Mouse (Mus musculus) intestine, postnatal 0 days (tissue): ENCODE measurements around the gene Ylpm1. TPM values are rescaled to one million over a fixed set of nuclear protein-coding genes. Genes with fewer than 3 reads are reported as not detected.

ENCODE experiments used
- ATAC-seq: fragments of 200-750 bp; cut with Nextera tagmentation; 2 replicates; pipeline ENCODE4 v1.8.0; 2017; ENCODE audit warnings: mild to moderate bottlenecking, moderate TSS enrichment, moderate library complexity
- H3K27ac ChIP-seq: fragments of 300-500 bp; sonication (generic); 2 replicates; pipeline ENCODE4 v1.5.1; 2014; ENCODE audit warnings: mild to moderate bottlenecking, low read depth, low read length, moderate library complexity
- H3K27me3 ChIP-seq: fragments of 300-500 bp; sonication (generic); replicated peaks from 2 replicates; pipeline ENCODE4 v1.6.1; 2014; ENCODE audit warnings: low read length, mixed read lengths; ENCODE audit not compliant: control insufficient read depth, insufficient read depth
- H3K36me3 ChIP-seq: fragments of 300-500 bp; sonication (generic); 2 replicates; pipeline ENCODE4 v1.6.1; 2014; ENCODE audit warnings: mild to moderate bottlenecking, moderate library complexity; ENCODE audit not compliant: control insufficient read depth, insufficient read depth
- H3K4me1 ChIP-seq: fragments of 300-500 bp; sonication (generic); replicated peaks from 2 replicates; pipeline ENCODE4 v1.6.1; 2014; ENCODE audit warnings: antibody characterized with exemption, low read length, mixed read lengths; ENCODE audit not compliant: control insufficient read depth, insufficient read depth
- H3K4me2 ChIP-seq: fragments of 300-500 bp; sonication (generic); replicated peaks from 2 replicates; pipeline ENCODE4 v1.6.1; 2014; ENCODE audit warnings: low read depth, mild to moderate bottlenecking, moderate library complexity
- H3K4me3 ChIP-seq: fragments of 300-500 bp; sonication (generic); 2 replicates; pipeline ENCODE4 v1.5.1; 2014; ENCODE audit warnings: low read depth, low read length
- H3K9ac ChIP-seq: fragments of 300-500 bp; sonication (generic); 2 replicates; pipeline ENCODE4 v1.6.1; 2014; ENCODE audit warnings: mild to moderate bottlenecking, low read depth, low read length
- H3K9me3 ChIP-seq: fragments of 300-500 bp; sonication (generic); 2 replicates; pipeline ENCODE4 v1.6.1; 2016; ENCODE audit warnings: mixed run types; ENCODE audit not compliant: control insufficient read depth
- CTCF ChIP-seq: sonication (generic); IDR thresholded peaks from 2 replicates; pipeline ENCODE4 v1.5.1; 2016; ENCODE audit warnings: low read depth, mild to moderate bottlenecking, control low read depth, antibody characterized with exemption, moderate library complexity
- WGBS: fragments of 180-500 bp; shearing (Covaris S2); extraction: QIAGEN DNeasy Blood & Tissue Kit; methylation state at CpG from one replicate; pipeline ENCODE4 v1.1.7; 2014; 5-methylcytosine and 5-hydroxymethylcytosine counted together
- polyA plus RNA-seq: library from polyadenylated mRNA; unstranded; fragments of >200 nt; fragmentation: Nextera tagmentation; extraction: Ambion mirVana; gene quantifications from 2 replicates; pipeline ENCODE4 v1.2.1, GENCODE M21; 2015

Gene Ylpm1
- polyA plus RNA-seq, 1 experiment from 2014 or later, result 12.8 TPM

GRCm38 (mm10) chr12:84956317-84956716, 39.8 kb upstream of the Ylpm1 start:
- Histone ChIP-seq H3K4me2 (no peak overlapping the region), H3K9ac (no peak overlapping the region), H3K27me3 (no peaks in the 10 kb centered on the region), H3K27ac (no peak overlapping the region), H3K4me1 (no peaks in the 10 kb centered on the region), H3K36me3 (peaks cover 4% of the 10 kb centered on the region), H3K4me3 (no peak overlapping the region), H3K9me3 (no peaks in the 10 kb centered on the region)
- ATAC-seq, result no peak
- TF ChIP-seq CTCF, result no peak
- WGBS, result 95% methylated on average over 3 of the region's 3 CpGs

- ATAC-seq, result no peak
- no peaks in the 10 kb centered on the region for H3K4me1 ChIP-seq
- H3K27me3 ChIP-seq, result no peaks in the 10 kb centered on the region
- H3K4me2 ChIP-seq, result no peak overlapping the region
- H3K27ac ChIP-seq, result no peak overlapping the region
- 72% methylated on average over 1 of the region's 1 CpGs for WGBS
- peaks cover 4% of the 10 kb centered on the region for H3K36me3 ChIP-seq
- H3K9me3 ChIP-seq, result no peaks in the 10 kb centered on the region
- no peak overlapping the region for H3K4me3 ChIP-seq
- H3K9ac ChIP-seq, result no peak overlapping the region
- TF ChIP-seq CTCF, result no peak
These were observed 37.2 kb upstream of the Ylpm1 start for GRCm38 (mm10) chr12:84958794-84959356.

GRCm38 (mm10) chr12:84962606-84963005, 33.5 kb upstream of the Ylpm1 start:
- no peak for TF ChIP-seq CTCF
- Histone ChIP-seq H3K27me3 (no peaks in the 10 kb centered on the region), H3K9ac (no peak overlapping the region), H3K9me3 (no peaks in the 10 kb centered on the region), H3K4me2 (no peak overlapping the region), H3K4me1 (no peaks in the 10 kb centered on the region), H3K36me3 (peaks cover 9% of the 10 kb centered on the region), H3K27ac (no peak overlapping the region), H3K4me3 (no peak overlapping the region)
- 65% methylated on average over 7 of the region's 7 CpGs for WGBS
- no peak for ATAC-seq

- Histone ChIP-seq H3K4me1 (no peaks in the 10 kb centered on the region), H3K27ac (no peak overlapping the region), H3K27me3 (no peaks in the 10 kb centered on the region), H3K9me3 (no peaks in the 10 kb centered on the region), H3K9ac (peak overlapping the region; percentile 86), H3K4me2 (peak overlapping the region; percentile 86), H3K4me3 (peak overlapping the region; percentile 91), H3K36me3 (peaks cover 16% of the 10 kb centered on the region)
- no peak; the same call in 1 of the 2 replicates for ATAC-seq
- 72% methylated on average over 16 of the region's 16 CpGs for WGBS
- no peak for TF ChIP-seq CTCF
These were observed 27.1 kb upstream of the Ylpm1 start for GRCm38 (mm10) chr12:84968831-84969655.

GRCm38 (mm10) chr12:84969656-84970427, 26.3 kb upstream of the Ylpm1 start:
- Histone ChIP-seq H3K9ac (peak overlapping the region; percentile 86), H3K27me3 (no peaks in the 10 kb centered on the region), H3K36me3 (peaks cover 18% of the 10 kb centered on the region), H3K4me2 (peak overlapping the region; percentile 86), H3K4me1 (no peaks in the 10 kb centered on the region), H3K9me3 (no peaks in the 10 kb centered on the region), H3K4me3 (peak overlapping the region; percentile 91), H3K27ac (peak overlapping the region; percentile 50)
- WGBS, result 19% methylated on average over 15 of the region's 15 CpGs
- no peak for TF ChIP-seq CTCF
- ATAC-seq, result no peak
